Mouse (Mus musculus): ENCODE results near the gene Slc17a9.

Gene Slc17a9

GRCm38 (mm10) chr2:180724585-180725413 is at the start of gene Slc17a9:
Gene Slc17a9, plus strand, starts transcription at chr2:180725263.
- in situ Hi-C loops (cut with MboI, MseI): no loop called here

GRCm38 (mm10) chr2:180676706-180677105 is 48.4 kb upstream of the Slc17a9 start:
- in situ Hi-C loops (cut with MboI, MseI): no loop called here

GRCm38 (mm10) chr2:180678609-180679140 is 46.4 kb upstream of the Slc17a9 start:
- in situ Hi-C loops (cut with MboI, MseI): no loop called here

GRCm38 (mm10) chr2:180681225-180681624 is 43.8 kb upstream of the Slc17a9 start:
- in situ Hi-C loops (cut with MboI, MseI): no loop called here

- in situ Hi-C loops (cut with MboI, MseI): no loop called here
These were observed 41.5 kb upstream of the Slc17a9 start for GRCm38 (mm10) chr2:180683524-180683923.

- in situ Hi-C loops (cut with MboI, MseI): no loop called here
These were observed 41.0 kb upstream of the Slc17a9 start for GRCm38 (mm10) chr2:180684031-180684430.

DNA sequence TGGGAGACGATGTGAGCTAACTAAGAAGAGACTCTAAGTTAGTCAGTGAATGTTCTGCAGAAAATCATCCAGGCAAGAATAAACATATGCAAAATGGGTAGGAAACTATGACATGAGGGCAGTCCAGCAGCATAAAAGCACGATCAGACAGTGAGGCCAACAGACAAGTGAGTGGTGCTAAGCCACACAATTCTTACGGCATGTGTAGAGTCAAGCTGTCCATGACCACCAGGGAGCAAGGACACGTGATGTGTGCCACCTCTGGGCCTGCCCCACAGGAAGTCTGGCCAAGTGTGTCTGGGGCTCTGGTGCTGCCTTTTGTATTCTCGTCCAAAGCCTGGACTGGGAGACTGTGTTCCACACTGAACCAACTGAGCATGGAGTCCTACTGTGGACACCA is 35.2 kb upstream of the Slc17a9 start:
- in situ Hi-C loops (cut with MboI, MseI): no loop called here

DNA sequence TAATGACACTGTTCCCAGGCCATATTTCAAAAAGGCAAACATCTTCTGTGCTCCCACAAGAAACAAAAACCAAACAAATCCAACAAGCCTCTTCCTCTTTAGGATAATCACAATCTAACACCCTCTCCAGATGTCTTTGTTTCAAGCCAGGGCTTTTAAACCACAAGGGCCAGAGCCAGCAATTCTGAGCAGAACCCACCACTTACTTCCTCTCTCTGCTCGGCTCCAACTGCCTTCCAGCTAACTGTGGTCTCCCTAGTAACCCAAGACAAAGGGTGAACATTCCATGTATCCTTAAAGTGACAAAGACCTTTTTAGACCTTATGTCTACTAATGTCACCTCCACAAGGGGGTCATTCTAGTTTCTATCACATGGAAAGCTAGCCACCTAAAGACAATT is 32.4 kb upstream of the Slc17a9 start:
- in situ Hi-C loops (cut with MboI, MseI): no loop called here

GRCm38 (mm10) chr2:180695176-180695575 is 29.9 kb upstream of the Slc17a9 start:
- in situ Hi-C loops (cut with MboI, MseI): no loop called here

DNA sequence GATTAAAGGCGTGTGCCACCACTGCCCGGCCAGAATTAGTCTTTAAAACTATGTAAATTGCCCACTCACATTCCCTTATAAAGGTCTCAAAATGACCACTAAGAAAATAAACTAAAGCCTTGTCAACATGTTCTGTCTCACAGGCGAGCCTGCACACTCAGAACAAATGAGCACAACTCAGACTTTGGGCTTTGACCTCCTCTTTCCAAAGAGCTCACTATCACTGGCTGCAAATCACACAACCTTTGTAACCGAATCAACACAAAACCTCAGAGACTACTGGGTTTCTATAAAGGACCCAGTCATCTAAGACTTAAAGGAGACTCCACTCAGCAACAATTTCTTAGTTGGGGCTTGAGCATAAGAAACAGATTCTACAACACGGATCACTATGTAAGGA is 24.6 kb upstream of the Slc17a9 start:
- in situ Hi-C loops (cut with MboI, MseI): no loop called here

- in situ Hi-C loops (cut with MboI, MseI): no loop called here
These were observed 23.9 kb upstream of the Slc17a9 start for GRCm38 (mm10) chr2:180701053-180701766.

GRCm38 (mm10) chr2:180701767-180702621 is 23.1 kb upstream of the Slc17a9 start:
- in situ Hi-C loops (cut with MboI, MseI): no loop called here

- in situ Hi-C loops (cut with MboI, MseI): no loop called here
These were observed 22.3 kb upstream of the Slc17a9 start for GRCm38 (mm10) chr2:180702701-180703149.

DNA sequence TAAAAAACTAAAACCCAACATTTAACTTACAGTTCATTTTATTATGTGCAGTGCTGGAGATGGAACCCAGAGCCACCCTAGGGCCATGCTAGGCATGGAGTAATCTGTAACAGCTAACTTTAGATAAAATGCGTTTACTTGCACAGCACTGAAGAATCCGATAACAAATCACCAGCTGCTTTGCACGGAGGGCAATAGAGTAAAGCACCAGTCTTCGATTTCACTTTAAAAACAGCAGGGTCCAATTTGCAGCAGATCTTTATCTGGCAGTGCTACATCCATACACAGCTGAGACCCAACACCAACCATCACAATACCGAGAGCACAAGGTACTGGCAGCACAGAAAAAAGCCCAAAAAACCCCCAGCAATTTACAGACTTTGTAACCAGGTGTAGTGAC is 21.9 kb upstream of the Slc17a9 start:
- in situ Hi-C loops (cut with MboI, MseI): no loop called here

GRCm38 (mm10) chr2:180703645-180704359 is 21.3 kb upstream of the Slc17a9 start:
- in situ Hi-C loops (cut with MboI, MseI): no loop called here

DNA sequence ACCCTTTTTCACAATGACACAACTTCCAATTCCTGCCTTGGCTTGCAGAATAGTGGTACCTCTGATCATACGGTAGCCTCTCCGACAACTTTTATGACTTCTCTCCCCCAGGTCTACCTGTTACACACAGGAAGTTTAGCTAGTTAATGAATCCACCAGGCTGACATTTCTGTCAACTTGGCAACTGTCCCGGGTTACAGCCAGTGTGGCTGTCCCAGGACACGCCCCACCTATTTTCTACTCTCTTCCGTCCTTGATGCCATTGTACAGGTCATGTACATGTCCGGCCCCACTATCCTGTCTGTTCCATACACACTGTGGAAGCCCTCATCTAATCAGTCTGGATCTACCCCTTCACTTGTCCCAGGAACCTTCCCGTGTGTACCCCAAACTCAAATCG is 20.5 kb upstream of the Slc17a9 start:
- in situ Hi-C loops (cut with MboI, MseI): no loop called here

- in situ Hi-C loops (cut with MboI, MseI): loop anchor here (5.0 kb wide), 1 partner anchor 248 kb away; the partner anchor contains the start of gene Slco4a1
These were observed 20.0 kb upstream of the Slc17a9 start for GRCm38 (mm10) chr2:180705066-180705465.

GRCm38 (mm10) chr2:180705975-180706374 is 19.1 kb upstream of the Slc17a9 start:
- in situ Hi-C loops (cut with MboI, MseI): loop anchor here (5.0 kb wide), 1 partner anchor 249 kb away; the partner anchor contains the start of gene Slco4a1

DNA sequence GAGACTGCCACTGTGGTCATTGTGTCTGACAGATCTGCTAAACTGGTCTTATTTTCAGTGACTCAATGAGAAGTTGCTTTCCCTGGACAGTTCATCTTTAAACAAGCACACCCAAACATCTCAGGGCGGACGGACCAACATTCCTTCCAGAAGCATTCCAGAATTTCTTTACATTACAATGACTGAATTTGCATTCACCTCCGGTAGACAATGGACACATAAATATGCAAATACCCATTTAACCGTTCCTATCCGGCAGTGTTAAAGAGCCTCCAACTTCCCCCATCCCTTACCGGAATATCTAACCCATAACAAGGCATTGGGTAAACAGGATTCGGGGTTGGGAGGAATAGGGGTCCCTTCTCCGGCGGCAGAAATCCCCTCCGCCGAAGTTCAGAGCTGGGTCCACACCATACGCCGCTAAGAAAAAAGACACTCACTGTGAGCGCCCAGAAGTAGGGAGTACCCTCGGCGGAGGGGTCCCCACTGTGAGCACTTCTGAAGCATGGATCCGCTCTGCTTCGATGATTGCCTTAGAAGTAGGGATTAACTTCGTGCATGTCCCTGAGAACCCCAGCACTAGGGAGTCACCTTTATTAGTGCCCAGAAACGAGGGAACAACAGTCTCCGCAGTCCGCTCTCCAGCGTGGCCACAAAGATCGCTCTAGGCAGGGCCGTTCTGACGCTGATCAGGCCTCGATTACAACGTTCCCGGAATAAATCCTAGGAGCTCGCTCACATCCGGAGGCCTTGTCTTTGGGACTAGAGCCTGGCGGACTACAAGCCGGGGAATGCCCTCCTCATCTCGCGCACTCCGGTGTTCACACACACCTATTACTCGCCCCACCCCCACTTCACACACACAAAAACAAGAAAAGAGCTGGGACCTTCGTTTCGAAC is 15.8 kb upstream of the Slc17a9 start:
- in situ Hi-C loops (cut with MboI, MseI): loop anchor here (5.0 kb wide), 1 partner anchor 252 kb away; the partner anchor contains the start of gene Slco4a1

GRCm38 (mm10) chr2:180709923-180710272 is 15.2 kb upstream of the Slc17a9 start, which contains the start of the genes Dido1 and Gid8:
Gene Dido1, minus strand, starts transcription at chr2:180709999.
Gene Gid8, plus strand, starts transcription at chr2:180710117.
- in situ Hi-C loops (cut with MboI, MseI): loop anchor here (5.0 kb wide), 1 partner anchor 253 kb away; the partner anchor contains the start of gene Slco4a1

All from T-helper 1 cell (primary cell).